Mouse (Mus musculus) MEL (cell line): ENCODE results near the gene Churc1. TPM values are rescaled to one million over a fixed set of nuclear protein-coding genes. Genes with fewer than 3 reads are reported as not detected.

Source experiments
- DNase-seq: peaks from one replicate; pipeline ENCODE4 v3.0.0; 2011; ENCODE audit warnings: low read depth, low spot score
- H3K27ac ChIP-seq: 2 replicates; pipeline ENCODE4 v1.5.1; 2012; ENCODE audit warnings: low read depth, mild to moderate bottlenecking, control low read depth, low read length, moderate library complexity; ENCODE audit not compliant: control insufficient read depth
- H3K27me3 ChIP-seq, 2 experiments: fragments of 150-350 bp in 1 of 2; sonication (generic) in 1 of 2; 2 replicates each; pipeline ENCODE4 v1.6.1; 2012; ENCODE audit warnings: low read length in 2 of 2, mild to moderate bottlenecking in 2 of 2, improper control_type of control experiment in 1 of 2, moderate library complexity in 1 of 2; ENCODE audit not compliant: insufficient read depth in 2 of 2, control insufficient read depth in 1 of 2
- H3K36me3 ChIP-seq, 2 experiments: 2 replicates each; pipeline ENCODE4 v1.6.1; 2012 to 2014; ENCODE audit warnings: low read length in 2 of 2, improper control_type of control experiment in 1 of 2, inconsistent platforms in 1 of 2, mild to moderate bottlenecking in 1 of 2; ENCODE audit not compliant: insufficient read depth in 2 of 2, control insufficient read depth in 1 of 2
- H3K4me1 ChIP-seq, 2 experiments: fragments of 150-350 bp in 1 of 2; sonication (generic) in 1 of 2; 2 replicates each; pipeline ENCODE4 v1.6.1; 2012; ENCODE audit warnings: low read length in 2 of 2, improper control_type of control experiment in 1 of 2, mild to moderate bottlenecking in 1 of 2; ENCODE audit not compliant: insufficient read depth in 2 of 2, control insufficient read depth in 1 of 2
- H3K4me3 ChIP-seq, 2 experiments: fragments of 150-350 bp in 1 of 2; sonication (generic) in 1 of 2; 2 replicates each; pipeline ENCODE4 v1.5.1; 2012; ENCODE audit warnings: low read depth in 2 of 2, low read length in 2 of 2, mild to moderate bottlenecking in 2 of 2, moderate library complexity in 2 of 2, control low read depth in 1 of 2, improper control_type of control experiment in 1 of 2; ENCODE audit not compliant: control insufficient read depth in 1 of 2, insufficient read depth in 1 of 2
- H3K79me2 ChIP-seq: 2 replicates; pipeline ENCODE4 v1.6.1; 2012; ENCODE audit warnings: mild to moderate bottlenecking, low read length, moderate library complexity; ENCODE audit not compliant: control insufficient read depth, poor library complexity, insufficient read depth
- H3K9ac ChIP-seq: 2 replicates; pipeline ENCODE4 v1.6.1; 2012; ENCODE audit warnings: low read depth, mild to moderate bottlenecking, control low read depth, low read length, moderate library complexity; ENCODE audit not compliant: control insufficient read depth, poor library complexity, severe bottlenecking
- H3K9me3 ChIP-seq: fragments of 150-350 bp; sonication (generic); replicated peaks from 2 replicates; pipeline ENCODE4 v1.6.1; 2012; ENCODE audit warnings: mild to moderate bottlenecking, low read length, improper control_type of control experiment, moderate library complexity; ENCODE audit not compliant: insufficient read depth
- BHLHE40 ChIP-seq: IDR thresholded peaks from 2 replicates; pipeline ENCODE4 v1.6.1; 2012; ENCODE audit warnings: low read depth, mild to moderate bottlenecking, inconsistent platforms, low read length, improper control_type of control experiment, borderline replicate concordance
- E2F4 ChIP-seq: IDR thresholded peaks from 2 replicates; pipeline ENCODE4 v1.6.1; 2011; ENCODE audit warnings: low read depth, low read length, improper control_type of control experiment, borderline replicate concordance
- ELF1 ChIP-seq: IDR thresholded peaks from 2 replicates; pipeline ENCODE4 v1.6.1; 2014; ENCODE audit warnings: low read depth, mild to moderate bottlenecking, inconsistent platforms, low read length, improper control_type of control experiment, moderate library complexity
- ETS1 ChIP-seq: IDR thresholded peaks from 2 replicates; pipeline ENCODE4 v1.6.1; 2012; ENCODE audit warnings: low read depth, mild to moderate bottlenecking, inconsistent platforms, low read length, improper control_type of control experiment, moderate library complexity
- GATA1 ChIP-seq: IDR thresholded peaks from 2 replicates; pipeline ENCODE4 v1.6.1; 2011; ENCODE audit warnings: low read depth, low read length, improper control_type of control experiment
- JUND ChIP-seq: IDR thresholded peaks from 2 replicates; pipeline ENCODE4 v1.6.1; 2011; ENCODE audit warnings: low read depth, mild to moderate bottlenecking, improper control_type of control experiment, low read length
- KAT2A ChIP-seq: conservative IDR thresholded peaks from 2 replicates; pipeline ENCODE4 v1.6.1; 2012; ENCODE audit warnings: low read depth, low read length, improper control_type of control experiment, inconsistent platforms
- MAFK ChIP-seq: IDR thresholded peaks from 2 replicates; pipeline ENCODE4 v1.6.1; 2011; ENCODE audit warnings: low read depth, mild to moderate bottlenecking, low read length, improper control_type of control experiment, borderline replicate concordance
- MAX ChIP-seq: IDR thresholded peaks from 2 replicates; pipeline ENCODE4 v1.6.1; 2011; ENCODE audit warnings: low read length, improper control_type of control experiment
- MEF2A ChIP-seq: IDR thresholded peaks from 2 replicates; pipeline ENCODE4 v1.6.1; 2014; ENCODE audit warnings: low read depth, mild to moderate bottlenecking, inconsistent platforms, low read length, improper control_type of control experiment; ENCODE audit not compliant: poor library complexity, insufficient replicate concordance, severe bottlenecking; ENCODE audit errors: extremely low read depth
- NELFE ChIP-seq: IDR thresholded peaks from 2 replicates; pipeline ENCODE4 v1.6.1; 2011; ENCODE audit warnings: low read depth, low read length, improper control_type of control experiment
- POLR2A ChIP-seq, 2 experiments: IDR thresholded peaks; 2 replicates each; pipeline ENCODE4 v1.6.1; 2011 to 2012; ENCODE audit warnings: low read length in 2 of 2, mild to moderate bottlenecking in 2 of 2, control low read depth in 1 of 2, improper control_type of control experiment in 1 of 2, low read depth in 1 of 2, moderate library complexity in 1 of 2; ENCODE audit not compliant: control insufficient read depth in 1 of 2, insufficient read depth in 1 of 2, poor library complexity in 1 of 2
- POLR2AphosphoS2 ChIP-seq: IDR thresholded peaks from 2 replicates; pipeline ENCODE4 v1.6.1; 2011; ENCODE audit warnings: low read length, improper control_type of control experiment
- POLR2AphosphoS5 ChIP-seq: IDR thresholded peaks from 2 replicates; pipeline ENCODE4 v1.6.1; 2012; ENCODE audit warnings: low read depth, borderline replicate concordance, mild to moderate bottlenecking, inconsistent platforms, low read length, moderate library complexity, mixed read lengths
- RAD21 ChIP-seq: IDR thresholded peaks from 2 replicates; pipeline ENCODE4 v1.6.1; 2011; ENCODE audit warnings: mild to moderate bottlenecking, low read depth, low read length, improper control_type of control experiment
- SMC3 ChIP-seq: IDR thresholded peaks from 2 replicates; pipeline ENCODE4 v1.6.1; 2011; ENCODE audit warnings: low read depth, low read length, improper control_type of control experiment
- TAL1 ChIP-seq: IDR thresholded peaks from 2 replicates; pipeline ENCODE4 v1.6.1; 2012; ENCODE audit warnings: mild to moderate bottlenecking, inconsistent platforms, low read length, moderate library complexity, mixed read lengths
- UBTF ChIP-seq: IDR thresholded peaks from 2 replicates; pipeline ENCODE4 v1.6.1; 2012; ENCODE audit warnings: low read depth, mild to moderate bottlenecking, inconsistent platforms, low read length, improper control_type of control experiment, moderate library complexity, borderline replicate concordance; ENCODE audit not compliant: insufficient read depth
- USF1 ChIP-seq: IDR thresholded peaks from 2 replicates; pipeline ENCODE4 v1.6.1; 2014; ENCODE audit warnings: low read depth, mild to moderate bottlenecking, inconsistent platforms, low read length, improper control_type of control experiment, moderate library complexity
- ZC3H11A ChIP-seq: IDR thresholded peaks from 2 replicates; pipeline ENCODE4 v1.6.1; 2012; ENCODE audit warnings: low read depth, mild to moderate bottlenecking, inconsistent platforms, low read length, improper control_type of control experiment
- ZKSCAN1 ChIP-seq: IDR thresholded peaks from 2 replicates; pipeline ENCODE4 v1.6.1; 2012; ENCODE audit warnings: low read depth, mild to moderate bottlenecking, inconsistent platforms, low read length, improper control_type of control experiment, moderate library complexity
- ZNF384 ChIP-seq: IDR thresholded peaks from 2 replicates; pipeline ENCODE4 v1.6.1; 2012; ENCODE audit warnings: low read depth, mild to moderate bottlenecking, inconsistent platforms, low read length, improper control_type of control experiment
- polyA plus RNA-seq, 2 experiments: library from polyadenylated mRNA; stranded (reverse) in 1 of 2; unstranded in 1 of 2; fragments of >175 nt in 1 of 2; fragments of >200 nt in 1 of 2; gene quantifications; 2 replicates each; pipeline versions ENCODE4 v1.2.1 to v1.2.4; 2012; ENCODE audit warnings: low replicate concordance in 2 of 2, low read depth in 1 of 2; ENCODE audit not compliant: insufficient read length in 2 of 2, insufficient read depth in 1 of 2, missing spikeins in 1 of 2
- total RNA-seq: library from RNA; depleted of rRNA; stranded (reverse); fragments of 300-350 nt; gene quantifications from 2 replicates; pipeline ENCODE4 v1.2.3, GENCODE M21; 2012

The Churc1 gene
- total and polyA plus RNA-seq, 3 experiments: 74.9 to 186 TPM; not detected in 1

DNA sequence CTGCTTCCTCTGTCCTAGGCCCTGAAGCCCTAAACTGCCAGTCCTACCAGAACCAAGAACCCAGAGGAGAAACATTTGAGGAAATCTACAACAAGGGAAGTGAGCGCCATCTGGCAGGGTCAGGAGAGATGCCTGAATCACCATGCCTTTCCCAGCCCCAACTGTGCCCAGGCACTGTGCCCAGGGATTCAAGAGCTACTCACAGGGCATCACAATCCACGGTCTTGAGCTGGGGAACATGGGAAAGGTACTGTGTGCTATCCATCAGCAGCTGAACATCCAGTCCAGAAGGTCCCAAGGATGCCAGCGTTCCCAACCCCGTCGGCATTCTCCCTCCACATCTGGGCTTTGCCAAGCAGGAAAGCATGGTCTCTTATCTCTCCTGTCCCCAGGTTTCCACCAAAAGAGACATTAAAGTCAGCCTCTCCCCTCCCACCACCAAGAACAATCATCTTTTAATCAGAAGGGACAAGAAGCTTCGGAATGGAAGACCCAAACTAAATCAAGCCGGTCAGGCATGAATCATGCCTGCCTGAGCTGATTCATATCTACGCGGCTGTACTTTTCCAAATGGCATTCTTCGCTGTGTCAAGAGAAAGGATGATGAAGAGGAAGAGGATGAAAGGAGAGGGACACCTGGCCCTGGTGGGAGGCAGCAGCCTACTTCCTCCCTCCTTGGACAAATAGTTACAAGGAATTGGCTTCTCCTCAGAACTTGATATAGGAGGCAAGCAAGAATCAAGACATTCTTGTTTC lies 39.9 kb downstream of the Churc1 start:
- TF ChIP-seq ZKSCAN1 (no peak), POLR2AphosphoS5 (no peak), ETS1 (no peak), UBTF (no peak), TAL1 (no peak), MAFK (no peak), BHLHE40 (no peak), USF1 (no peak), KAT2A (no peak), GATA1 (no peak), NELFE (no peak), JUND (no peak), E2F4 (no peak), MEF2A (no peak), ZNF384 (no peak), SMC3 (no peak), POLR2AphosphoS2 (no peak), POLR2A (IDR thresholded peaks at IDR 0.05; ENCODE audit: control insufficient read depth in 1 of 2, insufficient read depth in 1 of 2, low read depth in 1 of 2, low read length in 2 of 2, poor library complexity in 1 of 2) (no peak), ZC3H11A (no peak), ELF1 (no peak)
- no peaks in the 10 kb centered on the region for H3K4me1 ChIP-seq
- no peaks in the 10 kb centered on the region for H3K27me3 ChIP-seq
- H3K79me2 ChIP-seq: no peaks in the 10 kb centered on the region
- H3K36me3 ChIP-seq: no peaks in the 10 kb centered on the region
- no peak for DNase-seq
- no peak overlapping the region for H3K4me3 ChIP-seq
- H3K9ac ChIP-seq: no peak overlapping the region
- H3K9me3 ChIP-seq: no peaks in the 10 kb centered on the region
- no peak overlapping the region for H3K27ac ChIP-seq

DNA sequence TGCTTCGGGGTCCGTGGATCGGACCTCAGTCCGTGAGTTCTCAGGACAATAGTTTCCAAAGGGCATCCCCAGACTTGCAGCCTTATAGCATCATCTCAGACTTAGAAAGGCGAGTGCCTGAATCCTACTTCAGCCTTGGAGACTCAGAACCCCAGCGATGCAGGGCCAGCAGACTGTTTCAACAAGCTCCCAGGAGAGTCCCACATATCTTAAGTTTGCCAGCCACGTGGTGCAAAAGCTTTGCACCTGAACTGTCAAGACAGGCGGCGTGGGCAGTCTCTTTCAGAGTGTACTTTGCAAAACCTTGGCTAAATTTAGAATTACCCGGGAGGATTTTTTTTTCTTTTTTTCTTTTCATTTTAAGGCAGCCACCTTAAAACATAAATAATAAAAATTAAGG lies 42.5 kb downstream of the Churc1 start:
- no peak overlapping the region for H3K27ac ChIP-seq
- no peaks in the 10 kb centered on the region for H3K27me3 ChIP-seq
- no peak for DNase-seq
- no peaks in the 10 kb centered on the region for H3K4me1 ChIP-seq
- no peaks in the 10 kb centered on the region for H3K36me3 ChIP-seq
- no peak for TF ChIP-seq GATA1
- TF ChIP-seq MAX: no peak
- no peak for TF ChIP-seq E2F4
- no peak for TF ChIP-seq RAD21
- TF ChIP-seq ZNF384: no peak
- TF ChIP-seq USF1: no peak
- no peak overlapping the region for H3K9ac ChIP-seq
- H3K4me3 ChIP-seq: no peak overlapping the region
- H3K9me3 ChIP-seq: no peaks in the 10 kb centered on the region
- no peaks in the 10 kb centered on the region for H3K79me2 ChIP-seq
